22 mouse cellular contexts compared by ENCODE assay signal in the genomic region with DNA sequence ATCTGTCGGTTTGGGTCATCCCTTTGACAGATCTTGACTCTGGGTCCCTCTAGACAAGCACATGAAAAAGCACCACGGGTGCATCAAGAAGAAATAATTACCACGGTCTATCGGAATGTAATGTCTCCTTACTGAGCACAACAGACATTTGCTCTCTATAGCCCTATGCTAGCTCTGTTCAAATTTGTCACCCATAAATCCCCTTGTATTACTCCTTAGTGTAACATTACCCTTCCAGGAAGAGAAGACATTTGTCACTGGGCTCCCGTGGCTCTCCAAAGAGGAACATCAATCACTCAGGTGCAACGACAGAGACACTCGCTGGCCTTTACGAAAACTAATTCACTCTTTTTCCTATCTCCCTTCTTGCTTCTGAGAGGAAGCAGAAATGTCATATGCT.
A peak's percentile ranks its signal among the peaks of the same experiment; 100 is the strongest.
DNase-seq lines count a peak whose midpoint lies in the region; ATAC-seq and TF ChIP-seq lines count a peak whose summit lies in the region.
"Had no signal": no experiment of that assay in that cellular context is flagged by ENCODE, and none has a peak within 500 bp of the region (broad histone marks: within the 10 kb centered on the region; RNA-seq: fewer than 3 reads in every experiment).

No protein-coding gene starts in this region.

- H3K4me1 ChIP-seq in kidney, postnatal 0 days (replicated peaks; ENCODE audit: insufficient read depth, low read length), result no peaks in the 10 kb centered on the region
- no peaks in the 10 kb centered on the region for H3K4me1 ChIP-seq in neural tube, embryonic 14.5 days (ENCODE audit: control insufficient read depth, insufficient read depth, low read length)
- H3K4me1 ChIP-seq in neural tube, embryonic 15.5 days, result peaks cover 3% of the 10 kb centered on the region; the same call in 1 of the 2 replicates
- H3K4me1 ChIP-seq: embryonic facial prominence, embryonic 13.5 days; embryonic facial prominence, embryonic 15.5 days; forebrain, embryonic 12.5 days had no signal

- no peak overlapping the region for H3K4me2 ChIP-seq in kidney, postnatal 0 days (ENCODE audit: low read length)
- H3K4me2 ChIP-seq in neural tube, embryonic 14.5 days (ENCODE audit: low read depth, low read length), result no peak overlapping the region
- H3K4me2 ChIP-seq in neural tube, embryonic 15.5 days, result no peak overlapping the region
- H3K4me2 ChIP-seq: embryonic facial prominence, embryonic 13.5 days; embryonic facial prominence, embryonic 15.5 days; forebrain, embryonic 12.5 days had no signal

- DNase-seq in kidney, postnatal 0 days (ENCODE audit: low spot score), result peak; percentile 23
- DNase-seq in kidney, adult 18-20 months, result no peak
- DNase-seq in left cerebral cortex, adult 9 months (ENCODE audit: low spot score in 2 of 2), result no peak
- DNase-seq: adrenal gland, adult 2 months; adrenal gland, postnatal 10 days; adrenal gland, postnatal 25 days; cerebellum, adult 11 months; cerebellum, adult 18-20 months; cerebellum, adult 8-10 months; cerebellum, adult 9-11 months; cerebellum, postnatal 14 days; cerebellum, postnatal 36 days; embryo, embryonic 11 days had no signal

- no peaks in the 10 kb centered on the region for H3K36me3 ChIP-seq in kidney, postnatal 0 days (ENCODE audit: insufficient read depth, low read length)
- no peaks in the 10 kb centered on the region for H3K36me3 ChIP-seq in neural tube, embryonic 14.5 days (ENCODE audit: control insufficient read depth, insufficient read depth, low read length)
- no peaks in the 10 kb centered on the region for H3K36me3 ChIP-seq in neural tube, embryonic 15.5 days
- H3K36me3 ChIP-seq: embryonic facial prominence, embryonic 15.5 days; forebrain, embryonic 10.5 days; forebrain, embryonic 12.5 days had no signal

- no peaks in the 10 kb centered on the region for H3K27me3 ChIP-seq in kidney, postnatal 0 days (ENCODE audit: insufficient read depth, low read length)
- H3K27me3 ChIP-seq in neural tube, embryonic 14.5 days (ENCODE audit: control insufficient read depth, insufficient read depth, low read length), result no peaks in the 10 kb centered on the region
- H3K27me3 ChIP-seq in neural tube, embryonic 15.5 days (replicated peaks), result no peaks in the 10 kb centered on the region
- H3K27me3 ChIP-seq: embryonic facial prominence, embryonic 13.5 days; embryonic facial prominence, embryonic 15.5 days; forebrain, embryonic 12.5 days had no signal

- no peak overlapping the region for H3K4me3 ChIP-seq in kidney, postnatal 0 days (replicated peaks; ENCODE audit: low read depth, low read length)
- no peak overlapping the region for H3K4me3 ChIP-seq in neural tube, embryonic 14.5 days (ENCODE audit: low read depth, low read length)
- no peak overlapping the region for H3K4me3 ChIP-seq in neural tube, embryonic 15.5 days (replicated peaks)
- H3K4me3 ChIP-seq: embryonic facial prominence, embryonic 13.5 days; embryonic facial prominence, embryonic 15.5 days; erythroblast, embryonic 14.5 days; forebrain, embryonic 10.5 days; forebrain, embryonic 12.5 days had no signal

- no peak overlapping the region for H3K27ac ChIP-seq in kidney, postnatal 0 days
- H3K27ac ChIP-seq in neural tube, embryonic 14.5 days (ENCODE audit: low read depth, low read length), result no peak overlapping the region
- no peak overlapping the region for H3K27ac ChIP-seq in neural tube, embryonic 15.5 days (replicated peaks)
- H3K27ac ChIP-seq: embryonic facial prominence, embryonic 13.5 days; embryonic facial prominence, embryonic 15.5 days; forebrain, embryonic 10.5 days; forebrain, embryonic 12.5 days had no signal

- no peak for TF ChIP-seq CTCF in kidney, postnatal 0 days (IDR thresholded peaks at IDR 0.05; ENCODE audit: low read depth)

- no peak for ATAC-seq in kidney, postnatal 0 days (replicated peaks; ENCODE audit: low FRiP score, low read depth)
- 0 out of 2 replicates have a peak, but pooled peaks have one; percentile 41 for ATAC-seq in neural tube, embryonic 14.5 days (ENCODE audit: low read depth)
- ATAC-seq in neural tube, embryonic 15.5 days (ENCODE audit: low FRiP score), result peak; percentile 70; the same call in 1 of the 2 replicates
- ATAC-seq: forebrain, embryonic 14.5 days; forebrain, embryonic 16.5 days had no signal

- H3K9ac ChIP-seq in kidney, postnatal 0 days (ENCODE audit: low read depth, low read length), result no peak overlapping the region
- no peak overlapping the region for H3K9ac ChIP-seq in neural tube, embryonic 14.5 days (replicated peaks; ENCODE audit: low read depth, low read length)
- H3K9ac ChIP-seq in neural tube, embryonic 15.5 days (replicated peaks), result no peak overlapping the region
- H3K9ac ChIP-seq: embryonic facial prominence, embryonic 13.5 days; embryonic facial prominence, embryonic 15.5 days; forebrain, embryonic 12.5 days had no signal

- 35% methylated on average over 8 of the region's 8 CpGs for WGBS in kidney, postnatal 0 days
- 32% methylated on average over 8 of the region's 8 CpGs for WGBS in neural tube, embryonic 14.5 days
- 33% methylated on average over 8 of the region's 8 CpGs for WGBS in neural tube, embryonic 15.5 days

- no peaks in the 10 kb centered on the region for H3K9me3 ChIP-seq in kidney, postnatal 0 days (replicated peaks; ENCODE audit: low read length)
- no peaks in the 10 kb centered on the region for H3K9me3 ChIP-seq in neural tube, embryonic 14.5 days (ENCODE audit: control insufficient read depth, low read length)
- H3K9me3 ChIP-seq in neural tube, embryonic 15.5 days (replicated peaks), result no peaks in the 10 kb centered on the region
- H3K9me3 ChIP-seq: embryonic facial prominence, embryonic 13.5 days; embryonic facial prominence, embryonic 15.5 days; forebrain, embryonic 10.5 days; forebrain, embryonic 12.5 days had no signal
